Mouse (Mus musculus) MEL (cell line): ENCODE results near the gene Myo1e. TPM values are rescaled to one million over a fixed set of nuclear protein-coding genes. Genes with fewer than 3 reads are reported as not detected.
A peak's percentile ranks its signal among the peaks of the same experiment; 100 is the strongest.

Source experiments
- DNase-seq: peaks from one replicate; pipeline ENCODE4 v3.0.0; 2011; ENCODE audit warnings: low read depth, low spot score
- H3K27ac ChIP-seq: 2 replicates; pipeline ENCODE4 v1.5.1; 2012; ENCODE audit warnings: low read depth, mild to moderate bottlenecking, control low read depth, low read length, moderate library complexity; ENCODE audit not compliant: control insufficient read depth
- H3K27me3 ChIP-seq, 2 experiments: fragments of 150-350 bp in 1 of 2; sonication (generic) in 1 of 2; 2 replicates each; pipeline ENCODE4 v1.6.1; 2012; ENCODE audit warnings: low read length in 2 of 2, mild to moderate bottlenecking in 2 of 2, improper control_type of control experiment in 1 of 2, moderate library complexity in 1 of 2; ENCODE audit not compliant: insufficient read depth in 2 of 2, control insufficient read depth in 1 of 2
- H3K36me3 ChIP-seq, 2 experiments: 2 replicates each; pipeline ENCODE4 v1.6.1; 2012 to 2014; ENCODE audit warnings: low read length in 2 of 2, improper control_type of control experiment in 1 of 2, inconsistent platforms in 1 of 2, mild to moderate bottlenecking in 1 of 2; ENCODE audit not compliant: insufficient read depth in 2 of 2, control insufficient read depth in 1 of 2
- H3K4me1 ChIP-seq, 2 experiments: fragments of 150-350 bp in 1 of 2; sonication (generic) in 1 of 2; 2 replicates each; pipeline ENCODE4 v1.6.1; 2012; ENCODE audit warnings: low read length in 2 of 2, improper control_type of control experiment in 1 of 2, mild to moderate bottlenecking in 1 of 2; ENCODE audit not compliant: insufficient read depth in 2 of 2, control insufficient read depth in 1 of 2
- H3K4me3 ChIP-seq, 2 experiments: fragments of 150-350 bp in 1 of 2; sonication (generic) in 1 of 2; 2 replicates each; pipeline ENCODE4 v1.5.1; 2012; ENCODE audit warnings: low read depth in 2 of 2, low read length in 2 of 2, mild to moderate bottlenecking in 2 of 2, moderate library complexity in 2 of 2, control low read depth in 1 of 2, improper control_type of control experiment in 1 of 2; ENCODE audit not compliant: control insufficient read depth in 1 of 2, insufficient read depth in 1 of 2
- H3K79me2 ChIP-seq: 2 replicates; pipeline ENCODE4 v1.6.1; 2012; ENCODE audit warnings: mild to moderate bottlenecking, low read length, moderate library complexity; ENCODE audit not compliant: control insufficient read depth, poor library complexity, insufficient read depth
- H3K9ac ChIP-seq: 2 replicates; pipeline ENCODE4 v1.6.1; 2012; ENCODE audit warnings: low read depth, mild to moderate bottlenecking, control low read depth, low read length, moderate library complexity; ENCODE audit not compliant: control insufficient read depth, poor library complexity, severe bottlenecking
- H3K9me3 ChIP-seq: fragments of 150-350 bp; sonication (generic); replicated peaks from 2 replicates; pipeline ENCODE4 v1.6.1; 2012; ENCODE audit warnings: mild to moderate bottlenecking, low read length, improper control_type of control experiment, moderate library complexity; ENCODE audit not compliant: insufficient read depth
- CHD1 ChIP-seq: IDR thresholded peaks from 2 replicates; pipeline ENCODE4 v1.6.1; 2012; ENCODE audit warnings: low read depth, mild to moderate bottlenecking, inconsistent platforms, low read length, improper control_type of control experiment
- CTCF ChIP-seq, 3 experiments: IDR thresholded peaks in 2 of 3; conservative IDR thresholded peaks in 1 of 3; 2 replicates each; pipeline ENCODE4 v1.5.1; 2011 to 2012; ENCODE audit warnings: low read length in 3 of 3, low read depth in 2 of 3, mild to moderate bottlenecking in 2 of 3, improper control_type of control experiment in 1 of 3, inconsistent platforms in 1 of 3, mixed read lengths in 1 of 3, moderate library complexity in 1 of 3; ENCODE audit not compliant: control insufficient read depth in 1 of 3, insufficient read depth in 1 of 3, poor library complexity in 1 of 3, severe bottlenecking in 1 of 3
- E2F4 ChIP-seq: IDR thresholded peaks from 2 replicates; pipeline ENCODE4 v1.6.1; 2011; ENCODE audit warnings: low read depth, low read length, improper control_type of control experiment, borderline replicate concordance
- EP300 ChIP-seq, 2 experiments: IDR thresholded peaks; 2 replicates each; pipeline ENCODE4 v1.6.1; 2011; ENCODE audit warnings: improper control_type of control experiment in 2 of 2, low read length in 2 of 2, low read depth in 1 of 2, mild to moderate bottlenecking in 1 of 2
- GABPA ChIP-seq: IDR thresholded peaks from 2 replicates; pipeline ENCODE4 v1.6.1; 2012; ENCODE audit warnings: low read depth, mild to moderate bottlenecking, inconsistent platforms, low read length, improper control_type of control experiment, moderate library complexity
- KAT2A ChIP-seq: conservative IDR thresholded peaks from 2 replicates; pipeline ENCODE4 v1.6.1; 2012; ENCODE audit warnings: low read depth, low read length, improper control_type of control experiment, inconsistent platforms
- MYB ChIP-seq: IDR thresholded peaks from 2 replicates; pipeline ENCODE4 v1.6.1; 2011; ENCODE audit warnings: mild to moderate bottlenecking, low read depth, low read length, improper control_type of control experiment
- NELFE ChIP-seq: IDR thresholded peaks from 2 replicates; pipeline ENCODE4 v1.6.1; 2011; ENCODE audit warnings: low read depth, low read length, improper control_type of control experiment
- POLR2AphosphoS5 ChIP-seq: IDR thresholded peaks from 2 replicates; pipeline ENCODE4 v1.6.1; 2012; ENCODE audit warnings: low read depth, borderline replicate concordance, mild to moderate bottlenecking, inconsistent platforms, low read length, moderate library complexity, mixed read lengths
- RAD21 ChIP-seq: IDR thresholded peaks from 2 replicates; pipeline ENCODE4 v1.6.1; 2011; ENCODE audit warnings: mild to moderate bottlenecking, low read depth, low read length, improper control_type of control experiment
- SIN3A ChIP-seq: IDR thresholded peaks from 2 replicates; pipeline ENCODE4 v1.6.1; 2012; ENCODE audit warnings: low read length, improper control_type of control experiment, inconsistent platforms
- TAL1 ChIP-seq: IDR thresholded peaks from 2 replicates; pipeline ENCODE4 v1.6.1; 2012; ENCODE audit warnings: mild to moderate bottlenecking, inconsistent platforms, low read length, moderate library complexity, mixed read lengths
- UBTF ChIP-seq: IDR thresholded peaks from 2 replicates; pipeline ENCODE4 v1.6.1; 2012; ENCODE audit warnings: low read depth, mild to moderate bottlenecking, inconsistent platforms, low read length, improper control_type of control experiment, moderate library complexity, borderline replicate concordance; ENCODE audit not compliant: insufficient read depth
- ZKSCAN1 ChIP-seq: IDR thresholded peaks from 2 replicates; pipeline ENCODE4 v1.6.1; 2012; ENCODE audit warnings: low read depth, mild to moderate bottlenecking, inconsistent platforms, low read length, improper control_type of control experiment, moderate library complexity
- ZNF384 ChIP-seq: IDR thresholded peaks from 2 replicates; pipeline ENCODE4 v1.6.1; 2012; ENCODE audit warnings: low read depth, mild to moderate bottlenecking, inconsistent platforms, low read length, improper control_type of control experiment
- polyA plus RNA-seq, 2 experiments: library from polyadenylated mRNA; stranded (reverse) in 1 of 2; unstranded in 1 of 2; fragments of >175 nt in 1 of 2; fragments of >200 nt in 1 of 2; gene quantifications; 2 replicates each; pipeline versions ENCODE4 v1.2.1 to v1.2.4; 2012; ENCODE audit warnings: low replicate concordance in 2 of 2, low read depth in 1 of 2; ENCODE audit not compliant: insufficient read length in 2 of 2, insufficient read depth in 1 of 2, missing spikeins in 1 of 2
- total RNA-seq: library from RNA; depleted of rRNA; stranded (reverse); fragments of 300-350 nt; gene quantifications from 2 replicates; pipeline ENCODE4 v1.2.3, GENCODE M21; 2012

Gene Myo1e
- total and polyA plus RNA-seq, 3 experiments = 4.9 to 7.8 TPM; not detected in 1

DNA sequence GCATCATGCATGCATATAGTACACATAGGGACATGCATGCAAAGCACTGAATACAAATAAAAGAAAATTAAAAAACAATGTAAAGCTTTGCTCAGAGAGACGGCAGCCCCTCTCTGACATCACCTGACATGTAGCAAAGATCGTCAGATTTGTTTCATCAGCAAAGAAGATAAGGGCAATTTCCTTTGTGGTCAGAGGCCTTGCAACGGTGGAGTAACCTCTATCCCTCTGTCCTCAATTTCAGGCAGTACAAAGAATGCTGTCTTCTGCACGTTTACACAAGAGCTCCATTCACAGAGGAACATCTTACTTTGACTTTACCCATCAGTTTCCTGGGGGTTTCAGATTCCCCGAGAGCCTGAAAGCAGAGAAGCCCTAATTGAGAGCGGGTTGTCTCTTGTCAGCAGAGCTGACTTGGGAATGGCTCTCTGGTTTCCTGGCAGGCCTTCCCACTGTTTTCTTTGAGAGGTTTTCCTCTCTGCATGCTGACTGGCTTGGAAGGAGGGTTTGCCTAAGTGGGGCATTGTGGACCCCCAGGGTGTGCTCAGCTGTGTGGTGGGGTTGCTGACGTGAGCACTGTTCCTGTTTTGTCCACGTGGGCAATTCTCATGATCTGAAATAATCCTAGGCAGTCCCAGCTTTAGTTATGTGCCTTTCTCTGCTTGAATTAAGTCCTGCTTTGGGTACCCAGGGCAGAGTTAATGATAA lies 144.6 kb downstream of the Myo1e start:
- TF ChIP-seq POLR2AphosphoS5 (no peak), NELFE (no peak), CTCF (IDR thresholded peaks at IDR 0.05 in 2 of 3, conservative IDR thresholded peaks at IDR 0.05 in 1 of 3; ENCODE audit: control insufficient read depth in 1 of 3, insufficient read depth in 1 of 3, low read depth in 2 of 3, low read length in 3 of 3, poor library complexity in 1 of 3, severe bottlenecking in 1 of 3) (no peak), EP300 (IDR thresholded peaks at IDR 0.05; ENCODE audit: low read depth in 1 of 2, low read length in 2 of 2) (no peak), CHD1 (no peak), UBTF (no peak), E2F4 (no peak), GABPA (no peak), TAL1 (no peak), ZKSCAN1 (no peak)
- Histone ChIP-seq H3K36me3 (peaks cover 0 to 3% of the 10 kb centered on the region in 2 experiments; a peak in 1 of 4 replicates), H3K27me3 (peaks cover 0 to 4% of the 10 kb centered on the region in 2 experiments; a peak in 1 of 4 replicates), H3K9me3 (no peaks in the 10 kb centered on the region), H3K27ac (no peak overlapping the region), H3K4me3 (no peak overlapping the region), H3K4me1 (peaks cover 0 to 3% of the 10 kb centered on the region in 2 experiments; a peak in 2 of 4 replicates), H3K9ac (no peak overlapping the region), H3K79me2 (no peaks in the 10 kb centered on the region)
- DNase-seq = peak; percentile 9

DNA sequence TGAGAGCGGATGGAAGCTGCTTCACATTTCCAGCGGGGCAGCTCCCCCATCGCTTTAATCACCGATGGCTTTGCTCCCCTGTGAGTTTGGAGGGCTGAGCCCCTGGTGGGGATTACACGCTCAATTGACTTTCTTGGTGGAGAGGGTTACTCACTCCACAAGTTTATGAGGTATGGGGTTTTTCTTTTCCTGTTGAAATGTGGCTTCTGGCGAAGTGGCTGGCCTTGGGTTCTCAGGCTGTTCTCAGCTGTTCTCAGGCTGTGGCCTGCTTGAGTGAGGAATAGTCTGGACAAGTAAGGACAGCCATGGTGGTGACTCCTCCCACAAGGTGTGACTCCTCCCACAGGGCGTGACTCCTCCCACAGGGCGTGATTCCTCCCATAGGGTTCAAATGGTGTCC lies 149.1 kb downstream of the Myo1e start:
- Histone ChIP-seq H3K4me1 (peaks cover 0 to 3% of the 10 kb centered on the region in 2 experiments; a peak in 2 of 4 replicates), H3K4me3 (no peak overlapping the region), H3K9ac (no peak overlapping the region), H3K36me3 (peaks cover 0 to 3% of the 10 kb centered on the region in 2 experiments; a peak in 1 of 4 replicates), H3K27ac (no peak overlapping the region), H3K27me3 (no peaks in the 10 kb centered on the region; a peak in 1 of 4 replicates)
- no peak for DNase-seq
- TF ChIP-seq NELFE (no peak), E2F4 (no peak), MYB (no peak), RAD21 (no peak), KAT2A (no peak), ZNF384 (no peak), POLR2AphosphoS5 (no peak), SIN3A (no peak)
- TF ChIP-seq, all 39 proteins: peak for 0
- Histone ChIP-seq H3K79me2 (no peaks in the 10 kb centered on the region), H3K9me3 (no peaks in the 10 kb centered on the region)
